ENCODE assay signal across 24 mouse cellular contexts in genomic region chr4:58997081-58997480, GRCm38 (mm10). TPM values are rescaled to one million over a fixed set of nuclear protein-coding genes. Genes with fewer than 3 reads are reported as not detected.
DNase-seq lines count a peak whose midpoint lies in the region; ATAC-seq lines count a peak whose summit lies in the region.
"Had no signal": no experiment of that assay in that cellular context is flagged by ENCODE, and none has a peak within 500 bp of the region (broad histone marks: within the 10 kb centered on the region; RNA-seq: fewer than 3 reads in every experiment).

No protein-coding gene starts in this region.

- H3K27ac ChIP-seq in kidney, embryonic 14.5 days (ENCODE audit: low read depth, low read length), result no peak overlapping the region
- no peak overlapping the region for H3K27ac ChIP-seq in hindbrain, embryonic 16.5 days (ENCODE audit: low read depth, low read length)
- H3K27ac ChIP-seq: embryonic facial prominence, embryonic 13.5 days; heart, embryonic 15.5 days; hindbrain, embryonic 10.5 days; limb, embryonic 12.5 days; liver, embryonic 15.5 days; neural tube, embryonic 15.5 days had no signal

- H3K4me3 ChIP-seq in kidney, embryonic 14.5 days (ENCODE audit: low read length), result no peak overlapping the region
- H3K4me3 ChIP-seq in hindbrain, embryonic 16.5 days (ENCODE audit: low read length), result no peak overlapping the region
- H3K4me3 ChIP-seq: embryonic facial prominence, embryonic 13.5 days; heart, embryonic 15.5 days; hindbrain, embryonic 10.5 days; limb, embryonic 12.5 days; liver, embryonic 15.5 days; neural tube, embryonic 15.5 days had no signal

- DNase-seq in adrenal gland, adult (ENCODE audit: inconsistent age in 2 of 2, low spot score in 1 of 2), result peak; percentile 35 to 64
- no peak for DNase-seq in adrenal gland, adult 18-20 months (ENCODE audit: low spot score in 2 of 2)
- peak; percentile 25 for DNase-seq in kidney, adult 11 months
- peak; percentile 22 to 37 for DNase-seq in kidney, adult 8-10 months
- DNase-seq in kidney, postnatal 4 days, result peak; percentile 45 to 69
- no peak for DNase-seq in spleen, postnatal 14 days (ENCODE audit: low spot score in 2 of 2)
- DNase-seq: cerebellum, adult 11-12 months; cerebellum, postnatal 36 days; lung, postnatal 36 days; retina, postnatal 1 day; thymus, postnatal 14 days had no signal

- no peak overlapping the region for H3K9ac ChIP-seq in kidney, embryonic 14.5 days (ENCODE audit: low read depth, low read length)
- H3K9ac ChIP-seq in hindbrain, embryonic 16.5 days (ENCODE audit: low read depth, low read length), result no peak overlapping the region
- H3K9ac ChIP-seq: embryonic facial prominence, embryonic 13.5 days; heart, embryonic 15.5 days; limb, embryonic 12.5 days; liver, embryonic 15.5 days; neural tube, embryonic 15.5 days had no signal

- H3K27me3 ChIP-seq in kidney, embryonic 14.5 days (ENCODE audit: control insufficient read depth, insufficient read depth, low read length), result no peaks in the 10 kb centered on the region
- H3K27me3 ChIP-seq in hindbrain, embryonic 16.5 days (replicated peaks; ENCODE audit: control insufficient read depth, insufficient read depth, low read length), result no peaks in the 10 kb centered on the region
- H3K27me3 ChIP-seq: embryonic facial prominence, embryonic 13.5 days; heart, embryonic 15.5 days; limb, embryonic 12.5 days; liver, embryonic 15.5 days; neural tube, embryonic 15.5 days had no signal

- H3K4me1 ChIP-seq in kidney, embryonic 14.5 days (ENCODE audit: control insufficient read depth, insufficient read depth, low read length), result peaks cover 3% of the 10 kb centered on the region; the same call in 1 of the 2 replicates
- H3K4me1 ChIP-seq in hindbrain, embryonic 16.5 days (ENCODE audit: control insufficient read depth, insufficient read depth, low read depth, low read length), result no peaks in the 10 kb centered on the region
- H3K4me1 ChIP-seq: embryonic facial prominence, embryonic 13.5 days; hindbrain, embryonic 10.5 days; limb, embryonic 12.5 days; neural tube, embryonic 15.5 days had no signal

- ATAC-seq in kidney, embryonic 14.5 days (ENCODE audit: low FRiP score, low TSS enrichment), result no peak
- no peak for ATAC-seq in hindbrain, embryonic 16.5 days
- ATAC-seq: CD4-positive, CD25-positive, alpha-beta regulatory T cell, adult 4 months; forebrain, embryonic 16.5 days had no signal

- no peaks in the 10 kb centered on the region for H3K36me3 ChIP-seq in kidney, embryonic 14.5 days (ENCODE audit: control insufficient read depth, insufficient read depth, low read length)
- H3K36me3 ChIP-seq in hindbrain, embryonic 16.5 days (ENCODE audit: control insufficient read depth, insufficient read depth, low read length), result no peaks in the 10 kb centered on the region
- H3K36me3 ChIP-seq: embryonic facial prominence, embryonic 13.5 days; G1E; heart, embryonic 15.5 days; hindbrain, embryonic 10.5 days; limb, embryonic 12.5 days; liver, embryonic 15.5 days; neural tube, embryonic 15.5 days had no signal

- WGBS in kidney, embryonic 14.5 days, result 57% methylated on average over 5 of the region's 5 CpGs
- 59% methylated on average over 5 of the region's 5 CpGs for WGBS in hindbrain, embryonic 16.5 days

- no peak overlapping the region for H3K4me2 ChIP-seq in kidney, embryonic 14.5 days (replicated peaks; ENCODE audit: low read depth, low read length)
- no peak overlapping the region for H3K4me2 ChIP-seq in hindbrain, embryonic 16.5 days (ENCODE audit: low read length)
- H3K4me2 ChIP-seq: embryonic facial prominence, embryonic 13.5 days; heart, embryonic 15.5 days; limb, embryonic 12.5 days; liver, embryonic 15.5 days; neural tube, embryonic 15.5 days had no signal

- no peaks in the 10 kb centered on the region for H3K9me3 ChIP-seq in kidney, embryonic 14.5 days (ENCODE audit: control insufficient read depth, low read length)
- no peaks in the 10 kb centered on the region for H3K9me3 ChIP-seq in hindbrain, embryonic 16.5 days (ENCODE audit: control insufficient read depth, low read length)
- H3K9me3 ChIP-seq: embryonic facial prominence, embryonic 13.5 days; G1E; heart, embryonic 15.5 days; hindbrain, embryonic 10.5 days; limb, embryonic 12.5 days; liver, embryonic 15.5 days; neural tube, embryonic 15.5 days had no signal

RNA-seq across cellular contexts. Expression of gene Dnajc25, which starts 2.2 kb away (rescaled TPM):
- total RNA-seq in adrenal gland, adult 18-20 months (2021), result 10 to 100 TPM; 14.0 to 14.1 TPM
- 12.5 and 14.0 TPM in 2 replicates for polyA plus RNA-seq in kidney, embryonic 14.5 days (2014; fragmentation: Nextera tagmentation; extraction: Ambion mirVana)
- 5.7 and 5.8 TPM in 2 replicates for polyA plus RNA-seq in hindbrain, embryonic 16.5 days (2015; fragmentation: Nextera tagmentation; extraction: Ambion mirVana)

RNA-seq across cellular contexts. Expression of gene Gm20503, which starts 5.9 kb away (rescaled TPM):
- 1 to 10 TPM; 2.0 to 3.8 TPM for total RNA-seq in adrenal gland, adult 18-20 months (2021)
- polyA plus RNA-seq in kidney, embryonic 14.5 days (2014; fragmentation: Nextera tagmentation; extraction: Ambion mirVana), result 10.8 and 14.6 TPM in 2 replicates
- 7.2 and 8.4 TPM in 2 replicates for polyA plus RNA-seq in hindbrain, embryonic 16.5 days (2015; fragmentation: Nextera tagmentation; extraction: Ambion mirVana)
- total RNA-seq: G1E; gastrocnemius, adult 18-20 months; granulocyte monocyte progenitor cell, adult 5-6 weeks had no signal
- polyA plus RNA-seq: CD4-positive, CD25-positive, alpha-beta regulatory T cell, adult 4 months; G1E had no signal

RNA-seq across cellular contexts. Expression of gene Ptgr1, which starts 10.2 kb away (rescaled TPM):
- total RNA-seq in adrenal gland, adult 18-20 months (2021), result 10 to 100 TPM; 14.9 to 24.8 TPM
- polyA plus RNA-seq in kidney, embryonic 14.5 days (2014; fragmentation: Nextera tagmentation; extraction: Ambion mirVana), result 25.3 and 29.2 TPM in 2 replicates
- 5.6 and 6.5 TPM in 2 replicates for polyA plus RNA-seq in hindbrain, embryonic 16.5 days (2015; fragmentation: Nextera tagmentation; extraction: Ambion mirVana)

RNA-seq across cellular contexts. Expression of gene Gng10, which starts 37.8 kb away (rescaled TPM):
- 10 to 100 TPM; 30.8 to 32.2 TPM for total RNA-seq in adrenal gland, adult 18-20 months (2021)
- 113 and 148 TPM in 2 replicates for polyA plus RNA-seq in kidney, embryonic 14.5 days (2014; fragmentation: Nextera tagmentation; extraction: Ambion mirVana)
- 178 and 197 TPM in 2 replicates for polyA plus RNA-seq in hindbrain, embryonic 16.5 days (2015; fragmentation: Nextera tagmentation; extraction: Ambion mirVana)

RNA-seq across cellular contexts. Expression of gene Zkscan16, which starts 53.7 kb away (rescaled TPM):
- 1 to 10 TPM; 2.6 to 3.7 TPM for total RNA-seq in adrenal gland, adult 18-20 months (2021)
- polyA plus RNA-seq in kidney, embryonic 14.5 days (2014; fragmentation: Nextera tagmentation; extraction: Ambion mirVana), result 0.54 and 1.2 TPM in 2 replicates
- polyA plus RNA-seq in hindbrain, embryonic 16.5 days (2015; fragmentation: Nextera tagmentation; extraction: Ambion mirVana), result 2.0 and 2.7 TPM in 2 replicates
- total RNA-seq: gastrocnemius, adult 18-20 months; granulocyte monocyte progenitor cell, adult 5-6 weeks had no signal
- polyA plus RNA-seq: CD4-positive, CD25-positive, alpha-beta regulatory T cell, adult 4 months; G1E had no signal

Comparison
In these comparisons a context has a peak if more than half of its experiments do, and no peak if none do; other contexts are left out.
1. DNase-seq: peak in adrenal gland, adult (2 of 2), kidney, adult 11 months (single experiment), kidney, adult 8-10 months (2 of 2) and kidney, postnatal 4 days (2 of 2); none in adrenal gland, adult 18-20 months (0 of 2) and spleen, postnatal 14 days (0 of 2).